Mouse (Mus musculus) forelimb bud, embryonic 11.5 days (tissue): ENCODE results near the gene Kmt5a.
A peak's percentile ranks its signal among the peaks of the same experiment; 100 is the strongest.

Source experiments
- DNase-seq: peaks from one replicate; pipeline ENCODE4 v3.0.0-alpha.2; 2012; ENCODE audit warnings: low read depth, low spot score

The Kmt5a gene

DNA sequence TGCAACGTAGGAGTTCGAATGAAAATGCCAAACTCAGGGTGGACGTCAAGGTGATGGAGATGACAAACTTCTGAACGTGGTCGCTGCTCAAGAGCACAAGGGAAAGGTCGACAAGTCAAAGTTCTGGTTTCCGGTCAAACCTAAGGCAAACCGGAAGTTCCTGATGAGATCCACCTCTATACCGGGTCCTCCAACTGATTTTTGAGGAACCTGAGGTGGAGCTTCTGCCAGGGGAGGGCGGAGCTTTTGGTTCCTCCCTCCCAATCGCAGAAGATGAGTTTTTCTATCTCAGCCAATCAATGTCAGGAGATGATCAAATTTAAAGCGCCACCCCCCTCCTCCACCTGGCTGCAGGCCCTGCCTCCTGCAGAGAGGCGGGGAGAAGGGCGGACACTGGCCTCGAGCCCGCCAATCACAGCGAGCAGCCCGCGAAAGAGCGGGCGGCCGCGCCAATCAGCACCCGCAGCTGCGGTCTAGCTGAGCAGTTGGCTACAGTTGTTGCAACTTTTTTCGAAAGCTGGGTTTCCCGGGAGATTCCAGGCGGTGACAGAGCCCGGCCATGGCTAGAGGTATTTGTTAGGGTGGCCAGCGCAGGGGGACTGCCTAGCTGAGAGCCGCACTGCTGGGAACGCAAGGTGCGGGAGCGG is at the start of gene Kmt5a:
Kmt5a (plus strand) TSS at position 484 of the 647 bp plus-strand sequence.
- peak; percentile 96 for DNase-seq

DNA sequence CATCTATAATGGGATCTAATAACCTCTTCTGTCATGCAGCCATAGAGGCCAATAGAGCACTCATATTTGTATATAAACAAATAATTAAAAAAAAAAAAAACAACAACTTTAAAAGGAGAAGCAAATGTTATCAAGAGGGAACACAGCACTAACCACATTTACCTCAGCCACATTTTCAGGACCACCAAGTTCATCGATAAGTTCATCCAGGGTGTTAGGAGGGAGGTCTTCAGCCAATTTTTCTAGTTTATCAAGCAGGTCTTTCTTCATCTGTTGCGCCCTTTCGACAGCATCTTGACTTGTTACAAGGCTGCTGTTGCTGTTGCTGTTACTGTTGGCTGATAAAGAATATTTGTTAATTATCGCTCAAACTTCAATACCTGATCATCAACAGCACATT is 47.3 kb upstream of the Kmt5a start:
- no peak for DNase-seq

DNA sequence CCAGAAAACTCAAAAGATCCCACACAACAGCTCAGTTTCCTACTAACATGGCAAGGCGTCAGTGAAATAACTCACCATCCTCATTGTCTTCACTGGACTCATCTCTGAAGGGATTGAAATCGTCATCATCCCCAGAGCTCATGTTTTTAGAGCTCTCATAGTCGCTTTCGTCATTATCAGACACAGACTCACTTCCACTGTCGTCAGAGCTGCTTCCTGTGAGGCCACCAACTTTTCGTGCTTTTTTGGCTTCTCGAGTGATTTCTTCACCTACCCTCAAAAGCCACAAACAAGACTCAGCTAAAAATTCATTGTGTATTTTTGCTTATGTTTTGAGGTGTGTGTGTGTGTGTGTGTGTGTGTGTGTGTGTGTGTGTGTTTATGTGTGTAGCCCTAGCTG is 46.0 kb upstream of the Kmt5a start:
- DNase-seq, result no peak

DNA sequence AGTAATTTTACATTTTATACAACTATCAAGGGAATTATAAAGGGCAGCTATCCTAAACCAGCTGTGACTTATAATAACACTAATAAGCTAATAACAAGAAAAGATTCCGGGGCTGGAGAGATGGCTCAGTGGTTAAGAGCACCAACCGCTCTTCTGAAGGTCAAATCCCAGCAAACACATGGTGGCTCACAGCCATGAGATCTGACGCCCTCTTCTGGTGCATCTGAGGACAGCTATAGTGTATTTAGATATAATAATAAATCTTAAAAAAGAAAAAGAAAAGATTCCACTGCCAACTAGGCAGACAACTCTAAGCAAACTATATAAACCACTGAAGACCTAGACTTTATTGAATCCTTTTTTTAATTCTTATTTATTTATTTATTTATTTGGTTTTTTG is 28.9 kb upstream of the Kmt5a start:
- no peak for DNase-seq

DNA sequence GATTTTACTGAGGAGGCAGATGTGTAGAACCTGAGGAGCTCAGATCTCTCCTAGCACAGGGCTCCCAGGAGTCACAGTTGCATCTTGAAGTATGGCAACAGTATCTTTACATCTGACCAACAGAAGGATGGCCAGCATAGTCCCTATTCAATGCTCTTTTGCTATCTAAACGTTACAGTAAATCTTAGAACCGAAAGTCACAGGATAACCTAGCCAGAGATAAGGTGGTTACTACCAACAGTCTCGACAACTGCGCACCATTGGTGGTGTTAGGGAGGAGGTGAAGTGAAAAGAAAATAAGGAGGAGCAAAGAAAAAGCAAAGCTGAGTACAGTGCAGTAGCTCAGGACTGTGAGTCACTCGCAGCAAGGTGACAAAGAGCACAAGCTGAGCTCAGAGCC is 27.6 kb upstream of the Kmt5a start:
- no peak for DNase-seq

DNA sequence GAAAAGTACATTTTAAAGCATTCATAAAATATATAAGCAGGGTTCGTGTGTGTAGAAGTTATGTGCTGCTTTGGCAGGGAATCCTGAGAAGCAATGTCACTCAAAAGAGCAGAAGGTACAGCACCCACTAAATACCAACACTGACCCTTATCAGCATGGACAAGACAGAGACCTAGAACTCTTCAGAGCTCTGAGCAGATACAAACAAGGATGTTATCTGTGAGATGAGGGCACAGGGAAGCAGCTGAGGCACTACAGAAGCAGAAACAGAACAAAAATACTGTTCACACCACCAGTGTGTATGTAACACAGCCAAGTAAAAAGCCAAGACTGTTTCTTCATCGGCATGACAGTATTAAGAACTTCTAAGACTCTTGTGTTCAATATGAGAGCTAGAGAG is 20.8 kb upstream of the Kmt5a start:
- no peak for DNase-seq

DNA sequence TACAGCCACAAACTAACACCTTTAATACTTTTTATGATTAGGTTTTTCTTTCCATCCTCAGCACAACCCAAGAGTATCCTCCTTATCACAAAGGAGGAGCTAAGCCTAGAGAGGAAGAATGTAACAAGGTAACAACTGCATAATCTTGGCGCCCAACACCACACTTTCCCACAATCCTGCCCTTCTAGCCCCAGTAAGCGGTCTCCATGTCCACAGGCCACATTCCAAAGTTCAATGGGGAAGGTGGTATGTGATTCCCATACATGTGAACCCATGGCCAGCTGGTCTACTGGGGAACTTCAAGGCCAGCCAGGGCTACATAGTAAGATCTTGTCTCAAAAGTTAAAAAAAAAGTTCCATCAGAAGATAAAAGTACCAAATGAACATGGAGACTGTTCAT is 17.9 kb upstream of the Kmt5a start:
- DNase-seq, result no peak

DNA sequence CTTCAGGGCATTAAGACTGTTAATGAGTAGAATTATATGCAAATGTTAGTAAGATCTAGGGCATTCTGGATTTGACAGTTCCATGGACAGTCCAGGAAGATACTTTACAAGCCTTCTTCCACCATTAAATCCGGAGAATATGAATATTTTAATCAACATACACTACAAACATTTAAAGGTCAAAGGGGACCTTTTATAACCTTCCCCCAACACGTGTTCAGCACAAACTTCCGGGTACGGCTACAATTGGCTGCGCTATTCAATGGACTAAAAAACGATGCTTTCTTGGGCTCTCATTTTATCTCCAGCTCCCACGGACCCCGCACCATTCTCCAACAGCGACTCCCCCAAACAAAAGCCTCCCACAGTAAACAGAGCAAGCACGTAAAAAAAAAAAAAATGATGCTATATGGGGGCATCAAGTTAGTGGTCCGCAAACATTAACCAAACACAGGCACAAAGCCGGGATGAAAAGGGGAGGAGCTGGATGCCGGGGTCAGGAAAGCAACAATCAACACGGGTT is 15.5 kb upstream of the Kmt5a start:
- DNase-seq, result no peak

DNA sequence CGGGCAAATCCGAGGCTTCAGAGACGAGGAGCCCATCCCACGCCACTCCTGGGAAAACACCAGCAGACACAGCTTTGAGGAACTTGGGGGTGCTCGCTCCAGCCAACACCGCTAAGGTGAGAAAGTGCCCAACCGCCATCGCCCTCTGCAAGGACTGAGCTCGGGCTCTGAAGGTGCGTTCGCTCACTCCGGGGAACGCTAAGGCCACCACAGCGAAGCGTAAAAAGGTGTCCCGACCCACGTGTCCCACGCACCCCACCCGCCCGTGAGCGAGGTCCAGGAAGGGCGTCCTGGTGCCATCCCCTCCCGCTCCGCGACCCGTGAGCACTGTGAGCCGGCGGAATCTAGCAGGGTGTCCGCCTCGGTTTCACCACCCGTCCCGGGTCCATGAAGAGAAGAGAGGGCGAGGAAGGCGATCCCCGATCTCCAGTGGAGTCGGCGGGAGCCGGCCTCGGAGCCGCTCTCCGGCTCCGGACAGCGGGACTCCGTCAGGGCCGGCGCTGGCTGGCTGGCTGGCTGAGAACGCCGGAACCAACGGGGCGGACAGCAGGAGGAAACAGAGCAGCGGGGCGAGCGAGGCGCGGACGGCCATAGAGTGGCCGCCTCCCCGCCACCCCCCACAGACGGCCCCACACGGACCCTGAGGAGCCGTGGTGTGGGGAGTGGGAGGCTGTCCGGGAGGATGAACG is 14.9 kb upstream of the Kmt5a start:
- no peak for DNase-seq

DNA sequence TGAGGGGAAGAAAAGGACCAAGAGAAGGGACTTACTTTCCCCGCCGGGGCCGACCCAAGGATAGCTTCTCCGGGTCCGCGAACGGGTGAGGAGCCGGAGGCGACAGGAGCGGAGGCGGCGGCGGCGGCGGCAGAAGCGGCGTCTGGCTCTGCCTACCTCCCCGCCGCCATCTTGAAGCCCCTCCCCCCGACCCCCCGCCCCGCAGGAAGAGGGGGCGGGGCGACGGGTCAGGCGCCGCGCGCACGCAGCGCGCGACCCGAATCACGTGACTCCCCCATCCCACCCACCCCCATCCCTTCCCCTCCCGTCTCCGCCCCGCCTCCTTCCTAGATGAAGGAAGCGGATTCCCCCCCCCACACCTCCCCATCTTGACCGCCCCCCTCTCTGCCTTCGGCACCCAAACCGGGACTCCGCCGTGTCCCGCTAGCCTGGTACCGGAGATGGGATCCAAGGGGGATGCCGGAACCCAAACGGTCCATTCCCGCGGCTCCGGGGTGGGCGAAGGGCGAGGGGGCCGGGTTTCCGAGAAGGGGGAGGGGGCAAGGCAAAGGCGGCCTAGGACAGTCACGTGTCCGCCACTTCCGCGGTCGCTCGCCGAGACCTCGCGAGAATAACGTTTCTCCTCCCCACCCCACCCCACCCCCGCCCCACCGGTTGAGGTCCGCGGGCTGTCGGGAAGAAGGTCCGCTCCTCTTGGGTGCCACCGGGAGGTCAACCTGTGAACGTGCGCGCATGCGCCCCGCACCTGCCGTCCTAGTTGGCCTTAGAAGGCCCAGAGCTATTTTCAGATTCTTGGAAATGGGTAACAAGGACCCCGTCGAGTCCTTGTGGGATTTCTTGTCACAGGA is 14.1 kb upstream of the Kmt5a start, which contains the start of gene Sbno1:
Sbno1 (minus strand) TSS at position 590 of the 848 bp plus-strand sequence.
- DNase-seq, result peak; percentile 96

DNA sequence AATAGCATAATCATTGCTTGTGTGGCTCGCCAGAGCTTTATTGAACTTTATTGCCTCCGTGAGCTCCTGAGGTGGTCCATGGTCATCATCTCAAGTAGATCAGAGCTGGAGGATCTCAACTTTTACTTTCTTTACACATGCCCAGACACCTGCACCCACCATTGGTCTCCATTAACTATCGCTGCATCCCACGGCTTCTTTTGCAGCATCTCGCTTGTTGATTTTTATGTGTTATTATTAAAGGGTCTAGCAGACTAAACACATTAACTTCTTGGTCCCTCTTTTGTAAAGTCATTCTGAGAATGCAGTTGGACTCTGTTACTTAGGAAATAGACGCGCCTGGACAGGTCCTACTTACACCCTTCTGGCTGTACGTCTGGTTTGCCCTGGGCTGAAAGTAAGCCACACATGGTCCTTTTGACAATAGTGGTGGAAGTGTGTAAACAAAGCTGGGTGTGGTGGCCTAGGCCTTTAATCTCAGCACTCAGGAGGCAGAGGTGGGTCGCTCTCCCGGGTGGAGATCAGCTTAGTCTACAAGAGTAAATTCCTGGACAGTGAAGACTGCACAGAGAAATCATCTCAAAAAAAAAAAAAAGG is 13.2 kb upstream of the Kmt5a start:
- DNase-seq, result no peak

DNA sequence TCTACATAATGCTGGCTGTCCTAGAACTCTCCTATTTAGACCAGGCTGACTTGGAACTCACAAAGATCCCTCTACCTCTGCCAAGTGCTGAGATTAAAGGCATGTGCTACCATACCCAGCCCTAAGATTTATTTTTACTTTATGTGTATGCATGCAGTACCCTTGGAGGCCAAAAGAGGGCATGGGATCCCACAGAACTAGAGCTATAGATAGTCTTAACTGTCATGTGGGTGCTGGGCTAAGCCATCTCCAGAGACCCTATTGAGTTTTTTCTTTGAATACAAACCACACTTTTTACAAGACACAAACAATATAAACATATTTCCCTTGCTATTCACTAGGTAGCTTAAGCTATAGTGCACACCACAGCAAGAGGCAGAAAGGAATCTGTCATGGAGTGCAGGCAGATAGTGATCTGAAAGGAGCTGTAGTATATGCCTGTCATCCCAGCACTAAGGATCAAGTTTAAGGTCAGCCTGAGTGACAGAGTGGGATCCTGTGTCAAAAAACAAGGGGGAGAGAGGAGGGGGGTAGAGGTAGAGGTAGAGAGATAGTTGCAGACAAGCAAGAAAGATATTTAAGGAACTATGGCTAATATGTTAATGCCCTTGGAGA is 7.2 kb upstream of the Kmt5a start:
- peak; percentile 55 for DNase-seq

DNA sequence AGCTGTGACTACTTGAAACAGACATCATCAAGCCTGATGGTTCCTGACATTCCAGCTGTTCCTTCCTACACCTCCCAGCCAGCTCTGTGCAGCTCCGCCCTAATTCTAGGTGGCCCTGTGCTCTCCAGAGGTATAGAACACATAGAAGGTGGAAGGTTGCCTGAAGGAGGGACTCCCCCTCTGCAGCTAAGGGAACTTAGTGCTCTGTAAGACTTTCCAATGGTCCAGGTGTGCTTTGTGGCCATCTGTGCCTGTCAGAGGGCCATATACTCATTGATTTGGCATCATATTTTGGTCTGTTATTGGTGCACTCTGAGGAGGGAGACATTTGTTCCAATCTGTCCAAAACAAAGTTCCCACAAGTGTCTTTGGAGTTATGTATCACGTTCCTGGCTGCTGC is 6.7 kb upstream of the Kmt5a start:
- DNase-seq, result no peak

DNA sequence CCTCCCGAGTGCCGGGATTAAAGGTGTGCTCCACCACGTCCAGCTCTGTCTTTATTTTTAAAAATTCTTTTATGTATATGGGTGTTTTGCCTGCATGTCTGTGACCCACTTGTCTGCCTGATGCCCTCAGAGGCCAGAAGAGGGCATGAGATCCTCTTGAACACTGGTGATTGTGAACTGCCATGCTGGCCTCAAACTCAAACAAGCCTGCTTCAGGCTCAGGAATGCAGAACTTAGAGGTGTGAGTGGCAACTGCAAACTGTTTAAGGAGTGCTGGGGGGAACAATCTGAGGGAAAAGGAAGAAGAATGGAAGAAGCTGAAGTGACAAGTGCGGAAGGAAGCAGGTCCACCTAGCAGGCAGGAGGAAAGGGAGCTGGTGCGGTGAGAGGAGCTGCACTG is 1.5 kb upstream of the Kmt5a start:
- DNase-seq, result no peak

DNA sequence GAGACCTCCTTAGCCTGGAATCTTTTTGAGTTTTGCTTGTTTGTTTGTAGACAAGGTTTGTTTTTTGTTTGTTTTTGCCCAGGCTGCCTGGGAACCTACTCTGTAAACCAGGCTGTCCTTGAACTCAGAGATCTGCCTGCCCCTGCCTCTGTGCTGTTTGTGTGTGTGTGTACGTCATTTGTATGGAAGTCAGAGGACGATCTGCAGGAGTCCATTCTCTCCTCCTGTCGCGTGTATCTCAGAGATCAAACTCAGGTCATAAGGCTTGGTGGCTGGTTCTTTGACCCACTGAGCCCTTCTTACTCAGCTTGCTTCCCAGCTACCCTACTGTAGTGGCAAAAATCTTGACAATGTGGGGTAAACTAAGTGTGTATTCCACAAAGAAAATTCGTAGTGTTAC is 984 bp upstream of the Kmt5a start:
- no peak for DNase-seq

DNA sequence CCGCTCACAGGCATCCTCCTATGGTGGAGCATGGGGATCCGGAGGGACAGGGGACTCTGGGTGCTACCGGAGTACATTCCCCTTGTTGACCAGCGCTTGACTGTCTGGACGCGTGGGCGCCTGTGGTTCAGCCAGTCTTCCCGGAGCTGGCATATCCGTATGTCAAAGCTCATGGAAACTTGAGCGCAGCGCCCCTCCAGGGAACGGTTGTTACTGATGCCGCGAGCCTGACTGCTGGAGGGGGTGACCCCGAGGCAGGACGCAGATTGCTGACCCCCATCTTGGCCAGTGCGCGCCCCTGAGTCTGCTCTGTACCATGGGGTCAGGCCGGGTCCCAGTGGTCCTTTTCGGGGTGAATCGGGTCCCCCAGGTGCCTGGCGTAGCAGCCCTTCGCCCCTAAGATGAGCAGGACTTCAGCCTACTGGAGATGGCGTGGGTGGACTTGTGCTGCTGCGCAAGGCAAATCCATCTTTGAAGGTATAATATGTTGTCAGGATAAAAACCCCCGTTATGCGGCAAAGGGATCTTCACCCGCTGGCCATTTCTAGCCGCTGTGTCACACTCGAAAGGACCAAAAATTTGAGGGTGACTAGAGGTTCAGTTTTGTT is 468 bp downstream of the Kmt5a start:
- DNase-seq, result peak; percentile 61

DNA sequence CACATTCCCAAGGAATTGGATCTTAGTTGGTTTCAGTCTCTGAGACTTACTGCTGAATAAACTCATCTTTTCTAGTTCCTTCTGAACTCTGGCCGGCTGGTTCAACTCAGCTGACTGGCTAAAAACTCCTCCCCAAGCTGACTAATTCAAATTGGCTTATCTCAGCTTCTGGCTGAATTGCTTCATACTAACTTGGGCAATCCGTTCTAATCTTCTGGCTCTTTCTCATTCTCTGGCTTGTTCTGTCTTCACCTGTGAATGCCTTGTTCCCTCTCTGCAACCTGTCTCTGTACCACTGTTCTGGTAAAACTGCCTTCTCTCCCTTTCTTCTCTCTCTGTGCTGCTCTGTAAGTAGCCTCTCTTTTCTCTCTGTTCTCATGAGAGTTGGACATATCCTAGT is 2.9 kb downstream of the Kmt5a start:
- no peak for DNase-seq

DNA sequence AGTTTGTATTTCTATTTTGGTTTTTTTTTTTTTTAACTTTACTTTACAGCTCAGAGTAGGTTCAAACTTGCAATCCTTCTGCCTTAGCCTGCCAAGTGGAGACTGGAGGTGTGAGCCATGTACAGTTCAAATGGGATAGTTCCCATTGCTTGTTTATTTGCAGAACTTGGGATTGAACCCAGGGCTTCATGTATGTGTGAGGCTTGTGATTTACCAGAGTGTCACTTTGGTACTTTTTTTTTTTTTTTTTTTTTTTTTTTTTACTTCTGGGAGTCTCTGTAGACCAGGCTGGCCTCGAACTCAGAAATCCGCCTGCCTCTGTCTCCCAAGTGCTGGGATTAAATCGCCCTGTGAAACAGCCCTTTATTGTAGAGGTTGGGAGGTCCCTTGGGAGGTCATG is 4.5 kb downstream of the Kmt5a start:
- no peak for DNase-seq

DNA sequence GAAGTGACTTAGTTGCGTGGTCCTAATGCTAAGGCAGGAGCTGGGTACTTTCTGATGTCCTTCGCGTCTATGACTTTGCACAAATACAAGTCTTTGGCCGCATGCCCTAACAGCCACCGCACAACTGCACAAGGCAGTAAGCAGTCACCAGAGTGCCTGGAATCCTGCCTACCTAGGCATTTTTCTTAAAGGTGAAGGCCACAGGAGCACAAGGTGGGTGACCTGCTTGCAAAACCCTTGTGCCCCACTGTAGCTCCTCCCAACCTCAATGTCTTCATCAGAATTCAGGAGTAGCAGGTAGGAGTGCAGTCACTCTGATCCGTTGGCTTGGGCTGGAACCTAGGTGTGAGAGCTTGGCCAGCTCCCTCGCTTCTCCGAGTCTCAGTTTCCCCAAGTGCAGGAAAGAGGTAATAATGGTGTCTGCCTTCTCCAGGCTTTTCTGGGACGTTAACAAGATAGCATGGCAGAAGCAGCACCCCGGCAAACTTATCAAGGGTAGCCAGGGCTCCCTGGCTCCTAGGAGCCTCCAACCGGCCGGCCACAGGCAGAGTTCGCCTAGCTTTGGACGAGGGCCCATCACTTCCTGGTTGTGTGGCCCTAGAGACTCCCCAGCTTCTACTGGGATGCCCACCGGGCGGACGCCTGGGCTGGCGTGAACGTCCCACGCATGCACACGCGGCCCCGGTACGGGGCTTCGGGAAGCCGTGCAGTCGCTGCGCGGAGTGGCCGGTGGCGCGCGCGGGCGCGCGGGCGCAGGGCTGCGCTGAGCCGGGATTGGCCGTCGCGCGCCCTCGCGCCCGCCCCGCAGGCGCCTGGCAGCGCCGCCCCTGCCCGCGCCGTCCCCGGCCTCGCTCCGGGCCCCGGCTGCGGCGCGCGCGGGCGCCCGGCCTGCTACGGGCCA is 5.2 kb downstream of the Kmt5a start:
- DNase-seq, result peak; percentile 70
